9 mouse cellular contexts compared by ENCODE assay signal in genomic region chr13:76215397-76215796, GRCm38 (mm10).
DNase-seq lines count a peak whose midpoint lies in the region; ATAC-seq and TF ChIP-seq lines count a peak whose summit lies in the region.
"Had no signal": no experiment of that assay in that cellular context is flagged by ENCODE, and none has a peak within 500 bp of the region (broad histone marks: within the 10 kb centered on the region; RNA-seq: fewer than 3 reads in every experiment).

No protein-coding gene starts in this region.

- no peak for DNase-seq in left cerebral cortex, adult 2 months (ENCODE audit: extremely low spot score in 1 of 2, low spot score in 2 of 2)
- DNase-seq in left cerebral cortex, postnatal 36 days (ENCODE audit: low spot score in 2 of 2) = no peak
- DNase-seq in Patski (ENCODE audit: low read depth, low spot score) = no peak
- DNase-seq in cerebellum, postnatal 10 days = peak; percentile 69 to 84
- DNase-seq in left cerebral cortex, postnatal 14 days (ENCODE audit: low spot score in 2 of 2) = peak; percentile 61 to 72
- no peak for DNase-seq in gastrocnemius, postnatal 36 days
- DNase-seq in ovary, postnatal 10 days (ENCODE audit: low spot score) = no peak

- POLR2A ChIA-PET in Patski (lab: Charles Lee) = no interaction called here

- intact Hi-C loops in left cerebral cortex, adult 2 months (cut with DNase I) = loop anchor here (5.0 kb wide), 2 partner anchors 87 to 167 kb away; partner anchors contain the start of gene Mctp1
- intact Hi-C loops in left cerebral cortex, postnatal 36 days (cut with DNase I) = loop anchor here (5.0 kb wide), 2 partner anchors 92 to 467 kb away; partner anchors contain the start of gene Fam81b
- intact Hi-C loops in left cerebral cortex, postnatal 14 days (cut with DNase I) = loop anchor here (5.0 to 10.0 kb wide), 3 partner anchors 89 to 469 kb away; partner anchors contain the start of gene Fam81b
- intact Hi-C loops in gastrocnemius, postnatal 36 days (cut with DNase I) = no loop called here

- CTCF ChIA-PET in Patski (lab: Charles Lee) = no interaction called here

- no peak overlapping the region for H3K27ac ChIP-seq in left cerebral cortex, adult 2 months
- H3K27ac ChIP-seq: embryonic facial prominence, embryonic 15.5 days; lung, embryonic 15.5 days had no signal

- in situ Hi-C loops in Patski (cut with MboI; ENCODE audit: low pct_unique_long_range_greater_than_20kb) = no loop called here

- no peak overlapping the region for H3K4me3 ChIP-seq in left cerebral cortex, adult 2 months
- H3K4me3 ChIP-seq: embryonic facial prominence, embryonic 15.5 days; lung, embryonic 15.5 days had no signal

- peak; percentile 72 for TF ChIP-seq CTCF in left cerebral cortex, adult 2 months (IDR thresholded peaks at IDR 0.05)
- TF ChIP-seq CTCF in Patski (IDR thresholded peaks at IDR 0.05) = peak; percentile 44

- ATAC-seq in Patski = no peak

- no peaks in the 10 kb centered on the region for H3K27me3 ChIP-seq in Patski
- H3K27me3 ChIP-seq: embryonic facial prominence, embryonic 15.5 days; lung, embryonic 15.5 days had no signal

Comparison
In these comparisons a context has a peak if more than half of its experiments do, and no peak if none do; other contexts are left out.
1. DNase-seq: peak in cerebellum, postnatal 10 days (2 of 2) and left cerebral cortex, postnatal 14 days (2 of 2); none in left cerebral cortex, adult 2 months (0 of 2), left cerebral cortex, postnatal 36 days (0 of 2), Patski (single experiment), gastrocnemius, postnatal 36 days (0 of 2) and ovary, postnatal 10 days (single experiment).